ENCODE assay signal across 8 mouse cellular contexts in the genomic region with DNA sequence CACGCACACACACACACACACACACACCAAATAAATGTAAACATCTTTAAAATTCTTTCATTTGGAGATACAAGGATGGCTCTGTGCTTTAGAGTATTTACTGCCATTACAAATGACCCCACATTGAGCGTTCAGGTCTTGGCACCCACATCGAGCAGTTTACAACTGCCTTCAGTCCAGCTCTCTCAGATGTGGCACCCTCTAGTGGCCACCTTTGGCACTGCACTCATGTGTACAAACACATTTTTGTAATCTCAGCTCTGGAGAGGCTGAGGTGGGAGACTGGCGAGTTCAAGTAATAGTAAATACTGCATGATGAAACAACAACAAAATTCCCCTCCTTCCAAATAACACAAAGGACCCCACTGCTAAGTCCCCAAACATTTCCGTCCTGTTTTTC.
DNase-seq lines count a peak whose midpoint lies in the region; ATAC-seq and TF ChIP-seq lines count a peak whose summit lies in the region.

No protein-coding gene starts in this region.

- WGBS in midbrain, embryonic 11.5 days, result 89% methylated on average over 5 of the region's 5 CpGs
- WGBS in midbrain, embryonic 15.5 days, result 84% methylated on average over 5 of the region's 5 CpGs

- peak; percentile 42 for TF ChIP-seq CTCF in cortical plate, adult 2 months (IDR thresholded peaks at IDR 0.05; ENCODE audit: extremely low read depth, insufficient read depth, low read length)

- no peaks in the 10 kb centered on the region for H3K27me3 ChIP-seq in midbrain, embryonic 11.5 days (ENCODE audit: control insufficient read depth, insufficient read depth, low read length)
- no peaks in the 10 kb centered on the region for H3K27me3 ChIP-seq in midbrain, embryonic 15.5 days (replicated peaks)

- DNase-seq in cerebellum, postnatal 14 days, result peak; percentile 20 to 59
- DNase-seq in cerebellum, adult 9-10 months, result no peak
- peak; percentile 84 for DNase-seq in midbrain, embryonic 11.5 days (ENCODE audit: low spot score, missing footprints)
- DNase-seq in retina, embryonic 14.5 days (ENCODE audit: low spot score), result peak; percentile 41
- no peak for DNase-seq in spleen, postnatal 36 days (ENCODE audit: low spot score in 2 of 2)
- no peak for DNase-seq in right cerebral cortex, adult 2 months (ENCODE audit: low spot score in 2 of 2)

- no peaks in the 10 kb centered on the region for H3K36me3 ChIP-seq in midbrain, embryonic 11.5 days (ENCODE audit: control insufficient read depth, insufficient read depth, low read length)
- no peaks in the 10 kb centered on the region for H3K36me3 ChIP-seq in midbrain, embryonic 15.5 days (replicated peaks)

- no peaks in the 10 kb centered on the region for H3K4me1 ChIP-seq in midbrain, embryonic 11.5 days (ENCODE audit: control insufficient read depth, insufficient read depth, low read length)
- no peaks in the 10 kb centered on the region for H3K4me1 ChIP-seq in midbrain, embryonic 15.5 days
- no peaks in the 10 kb centered on the region for H3K4me1 ChIP-seq in cortical plate, adult 2 months (ENCODE audit: control insufficient read depth, insufficient read depth, low read length)

- TF ChIP-seq POLR2A in cortical plate, adult 2 months (IDR thresholded peaks at IDR 0.05; ENCODE audit: extremely low read depth, insufficient read depth, low read length), result no peak

- no peak overlapping the region for H3K4me2 ChIP-seq in midbrain, embryonic 11.5 days
- H3K4me2 ChIP-seq in midbrain, embryonic 15.5 days, result no peak overlapping the region

- H3K9me3 ChIP-seq in midbrain, embryonic 11.5 days (ENCODE audit: control insufficient read depth, low read length), result no peaks in the 10 kb centered on the region
- H3K9me3 ChIP-seq in midbrain, embryonic 15.5 days, result no peaks in the 10 kb centered on the region

- no peak overlapping the region for H3K9ac ChIP-seq in midbrain, embryonic 11.5 days (ENCODE audit: low read length)
- H3K9ac ChIP-seq in midbrain, embryonic 15.5 days, result no peak overlapping the region

- no peak for ATAC-seq in midbrain, embryonic 11.5 days (ENCODE audit: low FRiP score)
- ATAC-seq in midbrain, embryonic 15.5 days (replicated peaks), result no peak

- no peak overlapping the region for H3K27ac ChIP-seq in midbrain, embryonic 11.5 days (ENCODE audit: low read depth, low read length)
- H3K27ac ChIP-seq in midbrain, embryonic 15.5 days, result no peak overlapping the region
- no peak overlapping the region for H3K27ac ChIP-seq in cortical plate, adult 2 months (ENCODE audit: insufficient read depth, low read length)

- no peak overlapping the region for H3K4me3 ChIP-seq in midbrain, embryonic 11.5 days (ENCODE audit: low read depth, low read length)
- H3K4me3 ChIP-seq in midbrain, embryonic 15.5 days, result no peak overlapping the region
- H3K4me3 ChIP-seq in cortical plate, adult 2 months (ENCODE audit: insufficient read depth, low read length), result no peak overlapping the region

Comparison
In these comparisons a context has a peak if more than half of its experiments do, and no peak if none do; other contexts are left out.
1. DNase-seq: peak in cerebellum, postnatal 14 days (2 of 2), midbrain, embryonic 11.5 days (single experiment) and retina, embryonic 14.5 days (single experiment); none in cerebellum, adult 9-10 months (single experiment), spleen, postnatal 36 days (0 of 2) and right cerebral cortex, adult 2 months (0 of 2).